Mouse (Mus musculus) cerebellum, adult 2 months (tissue): ENCODE results near the gene Hs1bp3.

Source experiments
- CTCF ChIP-seq: fragments of 200-500 bp; IDR thresholded peaks from 2 replicates; pipeline ENCODE4 v1.5.1; 2011; ENCODE audit warnings: low read depth, mild to moderate bottlenecking, control low read depth, low read length, moderate library complexity, borderline replicate concordance; ENCODE audit not compliant: insufficient read depth
- POLR2A ChIP-seq: fragments of 200-500 bp; IDR thresholded peaks from 2 replicates; pipeline ENCODE4 v1.6.1; 2011; ENCODE audit warnings: low read length, control low read depth, borderline replicate concordance; ENCODE audit not compliant: insufficient read depth

DNA sequence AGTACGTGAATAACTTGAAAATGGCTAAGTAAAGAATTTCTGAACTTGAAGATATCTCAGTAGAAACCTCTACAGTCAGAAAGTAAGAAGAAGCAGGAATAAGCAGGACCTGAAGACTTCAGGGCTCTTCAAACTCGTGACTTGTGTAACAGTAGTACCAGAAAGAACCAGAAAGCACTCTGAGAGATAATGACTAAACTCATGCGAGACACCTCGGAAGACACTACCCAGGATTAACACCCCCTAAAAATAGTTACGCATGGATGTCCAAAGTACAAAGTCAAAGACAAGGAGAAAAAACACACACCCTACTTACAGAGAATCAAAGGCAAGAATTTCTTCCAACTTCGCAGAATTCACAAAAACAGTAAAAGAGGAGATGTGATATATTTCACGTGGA, 46.9 kb upstream of the Hs1bp3 start:
- TF ChIP-seq POLR2A: no peak
- TF ChIP-seq CTCF: no peak
